Mouse (Mus musculus) embryo, embryonic 11.5 days (tissue): ENCODE data around the gene Lsm2.

Source experiments
- DNase-seq: peaks from one replicate; pipeline ENCODE4 v3.0.0-alpha.2; 2012; ENCODE audit warnings: low read depth, low spot score

The Lsm2 gene

GRCm38 (mm10) chr17:35012430-35012829 is 30.8 kb downstream of the Lsm2 start:
- DNase-seq = no peak

GRCm38 (mm10) chr17:35013221-35013620 is 31.6 kb downstream of the Lsm2 start:
- DNase-seq = no peak

GRCm38 (mm10) chr17:35015296-35015695 is 33.6 kb downstream of the Lsm2 start:
- DNase-seq = no peak

- DNase-seq = no peak
Observed at GRCm38 (mm10) chr17:35016376-35016775, 34.7 kb downstream of the Lsm2 start, which contains the start of gene Vwa7. Gene Vwa7, plus strand, starts transcription at chr17:35016579.

- DNase-seq = no peak
Observed at GRCm38 (mm10) chr17:35016791-35017705, 35.4 kb downstream of the Lsm2 start.

GRCm38 (mm10) chr17:35017706-35018030 is 36.0 kb downstream of the Lsm2 start:
- no peak for DNase-seq

- no peak for DNase-seq
Observed at GRCm38 (mm10) chr17:35018171-35018570, 36.5 kb downstream of the Lsm2 start.

- DNase-seq = no peak
Observed at GRCm38 (mm10) chr17:35019894-35020293, 38.2 kb downstream of the Lsm2 start.

DNA sequence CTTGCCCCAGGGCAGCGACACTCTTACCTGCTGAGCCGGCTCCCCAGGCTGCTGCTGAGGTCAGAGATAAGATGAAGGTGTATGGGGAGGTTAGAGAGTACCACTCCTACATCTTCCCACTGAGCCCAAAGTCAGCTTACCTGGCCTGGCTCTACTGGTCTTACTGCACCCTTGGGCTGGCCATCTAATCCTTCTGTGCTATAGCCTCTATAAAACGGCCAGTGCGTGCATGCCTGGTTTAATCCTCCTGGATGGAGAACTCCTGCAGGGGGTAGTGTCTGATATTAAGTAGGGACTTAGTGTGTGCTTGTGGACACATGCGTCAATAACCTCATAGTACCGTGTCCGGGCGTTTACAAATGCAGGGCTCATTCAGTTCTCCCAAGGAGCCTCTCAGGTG is 38.9 kb downstream of the Lsm2 start:
- DNase-seq = no peak

DNA sequence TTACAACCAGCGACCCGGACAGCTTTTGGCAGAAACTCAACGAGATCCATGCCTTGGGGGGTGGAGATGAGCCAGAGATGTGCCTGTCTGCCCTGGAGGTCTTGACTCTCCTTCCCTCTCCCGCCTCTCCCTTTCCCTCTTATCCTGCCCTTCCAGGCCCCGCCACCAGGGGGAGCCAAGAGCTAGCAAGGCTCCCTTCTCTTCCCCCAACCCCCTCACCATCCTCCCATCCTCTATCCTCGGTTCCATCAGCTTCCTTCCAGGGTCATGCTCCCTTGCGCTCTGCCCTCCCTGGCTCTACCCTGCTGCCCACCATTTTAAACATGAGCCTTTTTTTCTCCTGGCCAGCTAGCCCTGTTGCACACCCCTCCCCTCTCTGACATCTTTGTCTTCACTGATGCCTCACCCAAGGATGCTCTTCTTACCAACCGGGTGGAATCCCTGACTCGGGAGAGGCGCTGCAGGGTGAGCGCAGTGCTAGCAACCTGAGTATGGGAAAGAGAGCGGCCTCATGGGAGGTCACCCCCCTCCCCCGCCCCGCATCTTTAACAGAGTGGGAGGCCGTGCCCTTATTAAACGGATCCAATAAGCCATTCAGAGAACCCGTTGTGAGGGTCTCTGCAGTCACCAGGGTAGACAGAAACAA is 39.6 kb downstream of the Lsm2 start:
- DNase-seq = peak; percentile 76

DNA sequence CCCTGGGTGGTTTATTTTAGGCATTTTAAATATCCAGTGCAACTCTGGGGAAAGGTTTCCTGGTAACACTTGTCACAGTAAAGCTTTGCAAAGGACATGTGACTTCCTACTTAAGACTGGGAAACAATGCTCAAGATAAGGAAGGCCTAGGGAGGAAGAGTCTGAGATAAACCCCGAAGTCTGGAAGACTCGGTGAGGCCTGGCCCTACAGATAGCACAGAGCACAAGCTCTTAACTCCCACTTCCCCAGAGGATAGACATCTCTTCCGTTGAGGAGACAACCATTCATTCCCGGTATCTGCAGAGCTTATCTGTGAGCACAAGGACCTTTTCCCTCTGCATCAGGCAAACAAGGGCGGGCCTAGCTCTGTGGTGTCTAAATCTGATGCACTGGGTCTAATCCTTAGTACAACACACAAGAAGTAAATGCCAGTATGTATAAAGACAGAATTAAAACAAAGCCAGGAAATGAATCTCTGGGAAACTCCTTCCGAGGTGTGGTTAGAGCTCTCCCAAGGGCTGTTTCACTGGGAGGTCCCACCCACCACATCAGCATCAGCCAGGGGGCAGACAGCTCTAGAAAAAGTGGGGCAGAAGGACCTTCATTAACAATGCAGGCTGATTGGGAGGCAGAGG is 40.3 kb downstream of the Lsm2 start:
- no peak for DNase-seq

GRCm38 (mm10) chr17:35022541-35023060 is 40.9 kb downstream of the Lsm2 start:
- no peak for DNase-seq

DNA sequence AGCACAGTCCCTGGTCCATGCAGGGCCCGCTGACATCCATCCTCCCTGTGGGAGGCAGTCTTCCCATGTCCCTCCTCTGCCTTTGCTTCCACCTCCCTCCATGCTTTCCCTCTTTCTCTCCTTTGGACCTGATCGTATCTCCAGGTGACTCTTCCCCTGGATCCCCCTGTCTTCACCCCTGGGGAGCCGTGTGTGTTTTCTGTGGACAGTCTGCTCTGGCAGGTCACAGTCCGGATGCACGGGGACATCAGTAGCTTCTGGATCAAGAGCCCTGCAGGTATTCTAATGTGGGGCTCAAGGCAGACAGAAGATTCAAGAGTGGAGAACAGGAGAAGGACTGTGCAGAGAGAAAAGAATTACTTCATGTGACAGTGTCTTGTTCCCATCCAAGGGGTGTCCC is 41.6 kb downstream of the Lsm2 start:
- DNase-seq = no peak

- DNase-seq = no peak
Observed at GRCm38 (mm10) chr17:35023756-35024155, 42.1 kb downstream of the Lsm2 start.

GRCm38 (mm10) chr17:35024261-35024660 is 42.6 kb downstream of the Lsm2 start:
- no peak for DNase-seq

DNA sequence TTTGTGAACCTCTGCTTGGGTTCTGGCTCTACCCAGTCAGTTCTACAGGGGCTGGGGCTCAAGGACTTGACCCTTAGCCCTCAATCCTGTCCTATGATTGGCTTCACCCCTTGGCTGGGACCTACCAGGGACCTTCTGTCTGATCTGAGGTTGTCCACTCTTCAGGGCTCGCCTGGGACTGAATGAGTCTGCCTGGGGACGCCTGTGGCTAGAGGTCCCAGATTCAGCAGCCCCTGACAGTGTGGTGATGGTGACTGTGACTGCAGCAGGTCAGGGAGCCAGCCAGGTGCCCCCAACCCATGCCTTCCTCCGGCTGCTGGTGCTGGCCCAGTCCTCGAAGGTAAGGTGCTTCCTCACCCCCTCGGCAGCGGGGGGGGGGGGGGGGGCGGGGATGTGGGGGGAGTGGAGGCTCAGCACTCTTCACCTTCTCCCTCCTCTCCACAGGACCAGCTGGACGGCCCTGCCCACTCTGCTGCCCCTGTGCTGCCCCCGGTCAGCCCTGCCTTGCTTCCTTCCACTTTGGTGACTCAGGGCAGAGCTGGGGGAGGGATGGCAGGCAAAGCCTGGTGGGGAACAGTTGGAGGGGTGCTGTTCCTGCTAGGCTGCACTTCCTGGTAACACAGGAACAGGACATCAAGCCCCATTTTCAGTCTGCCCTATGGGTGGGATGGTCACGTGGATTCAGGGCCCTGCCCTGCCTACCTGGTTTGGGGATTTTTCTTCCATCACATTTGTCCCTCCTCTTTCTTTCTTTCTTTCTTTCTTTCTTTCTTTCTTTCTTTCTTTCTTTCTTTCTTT is 43.2 kb downstream of the Lsm2 start:
- no peak for DNase-seq

DNA sequence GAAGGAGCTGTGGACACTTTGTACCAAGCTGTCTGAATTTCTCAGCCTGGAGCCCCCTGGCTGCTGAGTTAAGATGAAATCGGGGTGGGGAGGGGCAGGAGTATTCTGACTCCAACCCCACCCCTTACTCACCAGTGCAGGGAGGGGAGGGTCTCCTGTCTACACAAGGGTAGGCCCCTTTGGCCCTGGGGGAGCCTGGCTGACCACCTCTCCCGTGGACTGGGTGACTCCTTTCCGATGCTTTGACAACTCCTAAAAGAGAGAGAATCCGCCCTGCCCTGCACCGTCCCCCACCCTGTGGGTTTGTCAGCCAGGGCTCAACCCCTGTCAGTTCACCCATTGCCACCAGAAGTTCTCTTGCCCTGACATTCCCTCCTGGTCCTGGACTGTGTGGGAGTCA is 44.5 kb downstream of the Lsm2 start:
- DNase-seq = no peak

- DNase-seq = no peak
Observed at GRCm38 (mm10) chr17:35027277-35028068, 45.8 kb downstream of the Lsm2 start, which contains the start of gene Sapcd1. Gene Sapcd1, minus strand, starts transcription at chr17:35028016.

- DNase-seq = no peak
Observed at GRCm38 (mm10) chr17:35028315-35028714, 46.7 kb downstream of the Lsm2 start.

- DNase-seq = no peak
Observed at GRCm38 (mm10) chr17:35029691-35030532, 48.2 kb downstream of the Lsm2 start.
